Mouse (Mus musculus) CD4-positive, CD25-positive, alpha-beta regulatory T cell, adult 4 months (primary cell): ENCODE data around the gene Fnbp4. TPM values are rescaled to one million over a fixed set of nuclear protein-coding genes. Genes with fewer than 3 reads are reported as not detected.
"Not testable (repeated sequence)": the region's sequence is repeated elsewhere in the genome, so short reads cannot be mapped to it uniquely, and the experiment has no call there.

ENCODE experiments used
- ATAC-seq: one replicate; pipeline ENCODE4 v1.8.0; 2017
- polyA plus RNA-seq, 2 experiments: library from polyadenylated mRNA; unstranded; fragments of 100-300 nt; shearing (Covaris generic); gene quantifications; one replicate each; pipeline ENCODE4 v1.2.1; 2017

Fnbp4 gene
- polyA plus RNA-seq, 2 experiments from 2014 or later: 107 to 114 TPM

DNA sequence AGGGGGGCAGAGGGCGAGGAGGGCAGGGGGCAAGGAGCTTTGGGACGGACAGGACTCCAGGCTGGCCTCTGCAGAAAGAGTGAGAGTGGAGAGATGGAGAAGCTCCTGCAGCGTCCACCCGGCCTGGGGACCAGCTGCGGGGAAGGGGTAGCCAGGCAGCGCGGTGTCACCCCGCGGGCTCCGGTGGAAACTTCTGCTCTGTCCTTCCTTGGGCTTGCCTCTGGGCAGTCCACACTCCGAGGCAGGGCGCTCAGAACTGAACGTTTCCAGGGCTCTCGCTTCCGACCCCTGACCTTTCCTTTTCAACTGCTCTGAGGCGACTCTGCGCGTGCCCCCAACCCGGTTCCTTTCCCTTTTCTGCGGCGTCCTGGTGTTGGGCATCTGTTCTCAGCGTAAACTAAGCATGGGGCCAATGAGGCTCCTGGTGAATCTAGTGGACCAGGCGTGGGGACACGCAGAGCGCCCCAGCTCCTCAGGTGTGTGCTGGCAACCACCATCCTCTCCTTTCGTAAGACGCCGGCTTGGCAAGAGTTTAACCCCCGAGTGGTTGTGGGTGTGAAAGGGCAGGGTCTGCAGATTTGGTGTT, 37.8 kb downstream of the Fnbp4 start:
- no peak for ATAC-seq

DNA sequence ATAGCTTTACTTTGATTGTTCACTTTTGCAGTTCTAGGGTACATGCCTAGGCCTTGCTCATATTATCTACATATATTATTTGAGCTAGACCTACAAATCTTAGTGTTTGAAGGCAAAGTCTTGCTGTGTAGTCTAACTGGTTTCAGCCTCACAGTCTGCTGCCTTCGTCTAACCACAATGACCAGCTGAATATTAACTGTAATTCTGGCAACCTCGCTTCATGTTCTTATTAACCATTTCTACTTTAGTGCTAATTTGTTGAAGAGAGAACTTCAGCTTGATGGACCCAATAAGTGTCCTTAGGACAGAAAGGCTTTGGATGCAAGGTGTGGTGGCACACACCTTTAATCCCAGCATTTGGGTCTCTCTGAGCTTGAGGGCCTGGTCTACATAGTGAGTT, 43.0 kb downstream of the Fnbp4 start:
- no peak for ATAC-seq

DNA sequence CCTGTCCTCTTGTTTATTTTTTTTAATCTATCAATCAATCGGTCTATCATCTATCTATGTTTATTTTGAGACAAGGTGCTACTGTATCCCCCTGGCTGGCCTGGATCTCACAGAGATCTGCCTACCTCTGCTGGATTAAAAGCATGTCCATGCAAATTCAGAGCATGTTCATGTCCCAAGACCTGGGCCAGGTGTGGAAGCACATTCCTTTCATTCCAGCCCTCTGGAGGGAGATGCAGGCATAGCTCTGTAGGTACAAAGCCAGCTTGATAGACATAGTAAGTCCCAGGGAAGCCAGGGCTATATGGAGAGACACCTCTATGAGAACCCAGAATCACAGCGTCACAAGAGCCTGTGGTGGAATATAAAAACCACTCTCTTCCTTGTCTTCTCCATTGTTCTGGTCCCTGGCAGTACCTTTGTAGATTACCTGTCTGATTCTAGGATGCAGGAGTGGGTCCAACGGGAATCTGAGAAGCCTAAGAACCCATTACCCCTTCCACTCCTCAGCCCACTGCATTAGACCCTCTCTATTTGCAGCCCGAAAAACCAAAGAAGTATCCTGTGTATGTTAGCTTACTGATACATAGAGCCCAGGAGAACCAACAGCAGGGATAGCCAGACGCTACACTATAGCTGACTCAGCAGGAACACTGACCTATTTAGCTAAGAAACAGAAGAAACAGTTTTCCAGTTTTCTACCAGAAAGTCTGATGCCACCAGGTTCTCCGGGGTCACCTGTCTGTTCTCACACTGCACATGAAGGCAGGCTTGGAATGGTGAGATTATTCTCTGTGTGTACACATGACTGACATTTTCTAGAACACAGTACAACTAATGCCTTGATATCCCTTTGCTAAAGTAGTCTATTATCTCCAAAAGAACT, 63.3 kb downstream of the Fnbp4 start:
- ATAC-seq: no peak

DNA sequence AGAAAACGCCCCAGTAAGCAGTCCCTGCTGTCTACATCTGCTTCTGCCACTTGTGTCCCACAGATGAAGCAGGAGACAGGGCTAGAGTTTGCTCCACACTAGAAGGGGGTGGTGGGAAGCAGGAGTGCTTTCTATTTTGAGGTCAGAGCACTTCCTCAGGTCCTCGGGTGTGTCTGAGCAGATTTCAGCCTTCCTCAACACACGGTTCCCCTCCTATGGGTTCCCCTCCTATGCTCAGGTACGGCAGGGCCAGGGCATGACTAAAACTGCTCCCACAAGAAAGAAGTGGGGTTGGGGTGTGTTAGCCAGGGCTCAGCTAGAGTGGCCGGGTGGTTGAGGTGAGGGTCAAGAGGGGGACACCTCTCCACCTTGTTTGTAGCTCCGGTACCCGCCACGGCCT, 65.6 kb downstream of the Fnbp4 start:
- ATAC-seq: no peak

DNA sequence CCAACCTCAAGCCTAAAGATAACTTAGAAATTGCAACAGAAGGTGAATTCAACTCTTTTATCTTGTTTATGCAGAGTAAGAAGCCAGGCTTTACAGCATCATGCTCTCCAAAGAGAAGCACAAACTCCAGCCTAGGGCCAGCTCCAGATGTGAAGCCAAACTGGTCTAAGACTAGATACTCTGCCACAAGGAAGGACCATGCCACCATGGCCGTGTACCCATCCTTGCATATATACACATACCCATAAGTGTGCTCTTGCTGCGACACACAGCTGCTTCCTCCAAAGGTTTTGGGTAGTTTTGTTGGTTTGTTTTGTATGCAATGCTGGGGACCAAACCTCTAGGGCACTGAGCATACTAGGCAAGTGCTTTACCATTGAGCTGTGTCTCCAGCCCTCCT, 70.1 kb downstream of the Fnbp4 start:
- no peak for ATAC-seq

DNA sequence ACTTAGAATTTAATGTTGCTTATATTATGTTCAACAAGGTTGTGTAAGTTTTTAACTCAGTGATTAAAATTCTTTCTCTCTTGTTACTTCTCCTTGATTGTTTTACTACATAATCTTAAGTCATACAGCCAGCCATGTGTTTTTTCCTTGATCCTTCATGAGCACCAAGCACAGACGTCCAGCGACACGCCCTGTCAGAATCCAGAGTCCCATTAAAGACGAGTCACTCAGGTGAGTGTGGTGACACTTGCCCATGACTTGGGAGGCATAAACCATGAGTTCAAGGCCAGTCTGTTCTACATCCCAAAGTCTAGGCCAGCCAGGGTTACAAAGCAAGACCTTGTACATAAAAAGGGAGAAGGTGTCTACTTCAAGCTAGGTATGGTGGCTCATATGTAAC, 71.0 kb downstream of the Fnbp4 start:
- no peak for ATAC-seq

DNA sequence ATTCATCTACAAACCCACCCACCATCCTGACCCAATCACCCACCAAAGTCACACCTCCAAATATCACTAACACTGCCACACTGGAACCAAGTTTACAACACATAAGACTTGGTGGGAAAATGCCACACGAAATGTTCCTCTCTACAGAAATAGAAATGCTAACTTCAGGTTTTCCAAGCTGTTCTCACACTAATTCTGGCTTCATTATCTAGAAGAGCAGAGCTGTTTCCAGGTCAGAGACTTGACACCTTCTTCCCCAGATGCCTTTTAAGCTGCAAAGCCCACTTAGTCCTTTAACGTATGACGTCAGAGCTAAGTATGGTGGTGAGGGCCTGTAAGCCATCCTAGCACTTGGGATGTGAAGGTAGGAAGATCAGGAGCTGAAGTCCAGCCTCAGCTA, 73.5 kb downstream of the Fnbp4 start:
- ATAC-seq: no peak

DNA sequence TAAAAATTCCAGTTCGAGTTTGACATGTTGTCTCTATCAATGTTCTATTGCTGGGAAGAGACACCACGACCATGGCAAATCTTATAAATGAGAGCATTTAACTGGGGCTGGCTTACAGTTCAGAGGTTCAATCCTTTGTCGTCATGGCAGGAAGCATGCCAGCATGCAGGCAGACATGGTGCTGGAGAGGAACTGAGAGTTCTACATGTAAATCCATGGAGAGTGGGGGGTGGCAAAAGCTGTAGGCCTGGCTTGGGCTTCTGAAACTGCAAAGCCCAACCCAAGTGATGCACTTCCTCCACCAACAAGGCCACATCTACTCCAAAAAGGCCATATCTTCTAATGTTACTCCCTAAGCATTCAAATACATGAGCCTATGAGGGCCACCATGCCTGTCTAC, 75.7 kb downstream of the Fnbp4 start:
- ATAC-seq: no peak

DNA sequence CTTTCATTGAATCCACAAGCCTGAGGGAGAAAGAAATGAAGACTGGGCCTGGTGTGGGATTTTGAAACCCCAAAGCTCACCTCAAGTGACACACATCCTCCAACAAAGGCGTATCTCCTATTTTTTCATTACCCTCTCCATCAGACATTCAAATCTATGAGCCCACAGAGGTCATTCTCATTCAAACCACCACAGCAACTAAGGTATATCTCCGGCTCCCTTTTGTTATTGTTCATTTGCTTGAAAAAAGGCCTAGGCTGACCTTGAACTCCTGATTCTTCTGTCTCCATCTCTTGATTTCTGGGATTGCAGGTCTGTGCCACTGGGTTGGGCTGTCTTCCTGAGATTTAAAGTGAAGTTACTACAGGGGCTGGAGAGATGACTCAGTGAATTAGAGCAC, 77.8 kb downstream of the Fnbp4 start:
- no peak for ATAC-seq

DNA sequence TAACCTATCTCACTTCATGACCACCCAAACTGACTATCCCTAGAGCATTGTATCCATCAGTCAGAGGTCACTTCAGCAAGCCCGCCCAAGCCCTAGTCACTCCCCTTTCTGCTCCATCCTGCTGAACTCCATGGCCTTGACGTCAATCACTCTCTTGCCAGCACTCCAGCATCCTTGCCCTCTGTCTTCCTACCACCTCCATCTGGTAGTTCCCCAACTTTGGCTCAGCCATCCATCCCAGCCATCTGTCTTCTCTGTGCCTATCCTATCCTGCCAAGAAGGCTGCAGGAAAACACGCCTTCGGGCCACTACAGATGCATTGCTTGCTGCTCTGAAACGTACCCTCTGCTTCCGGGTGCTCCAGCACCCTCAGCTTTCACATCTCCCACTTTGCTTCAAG, 78.6 kb downstream of the Fnbp4 start:
- no peak for ATAC-seq

DNA sequence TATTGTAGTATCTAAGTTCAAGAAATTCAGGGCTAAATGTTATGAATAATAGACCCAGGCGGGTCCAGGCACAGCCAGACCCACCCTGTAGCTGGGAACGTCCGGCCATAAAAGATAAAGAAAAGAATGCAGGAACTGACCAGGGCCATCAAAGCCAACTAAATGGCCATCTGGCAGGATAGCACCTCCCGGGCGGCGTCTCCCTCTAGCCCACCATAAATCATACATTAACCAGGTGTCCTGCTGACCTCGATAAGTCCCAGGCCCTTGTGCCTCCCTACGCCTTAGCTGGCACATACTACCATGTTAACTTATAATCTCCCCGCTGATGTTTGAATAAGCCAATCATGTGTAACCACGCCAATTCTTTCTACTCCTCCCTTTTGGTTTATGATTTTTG, 79.4 kb downstream of the Fnbp4 start:
- ATAC-seq: not testable (repeated sequence)

DNA sequence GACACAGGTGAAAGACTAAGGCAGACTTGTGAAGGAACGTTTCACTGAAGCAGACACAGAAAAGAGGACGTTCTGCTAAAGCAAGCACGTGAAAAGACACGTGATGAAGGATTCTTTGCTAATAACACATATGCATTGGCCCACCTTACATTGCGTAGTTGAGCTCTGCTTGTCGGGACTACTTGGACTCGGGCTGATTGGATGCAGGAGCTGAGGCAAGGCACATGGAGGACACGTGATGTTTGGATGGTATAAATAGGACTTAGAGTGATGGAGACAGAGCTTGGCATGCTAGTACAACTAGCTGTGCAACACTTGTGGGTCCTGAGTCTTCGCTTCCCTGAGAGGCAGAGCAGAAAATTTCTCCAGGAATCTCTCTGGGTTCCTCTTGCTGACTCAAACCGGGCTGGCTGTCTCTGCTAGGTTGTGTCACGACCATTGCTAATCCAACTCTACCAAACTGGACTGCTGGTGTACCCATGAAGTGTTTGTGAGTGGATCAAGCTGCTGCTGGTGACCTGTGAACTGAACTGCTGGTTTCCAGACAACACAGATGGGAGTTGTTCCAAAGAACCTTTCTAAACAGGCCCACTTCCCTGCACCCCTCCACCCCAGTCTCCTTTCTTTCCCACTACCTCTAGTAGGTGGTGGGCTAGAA, 80.5 kb downstream of the Fnbp4 start:
- ATAC-seq: no peak

DNA sequence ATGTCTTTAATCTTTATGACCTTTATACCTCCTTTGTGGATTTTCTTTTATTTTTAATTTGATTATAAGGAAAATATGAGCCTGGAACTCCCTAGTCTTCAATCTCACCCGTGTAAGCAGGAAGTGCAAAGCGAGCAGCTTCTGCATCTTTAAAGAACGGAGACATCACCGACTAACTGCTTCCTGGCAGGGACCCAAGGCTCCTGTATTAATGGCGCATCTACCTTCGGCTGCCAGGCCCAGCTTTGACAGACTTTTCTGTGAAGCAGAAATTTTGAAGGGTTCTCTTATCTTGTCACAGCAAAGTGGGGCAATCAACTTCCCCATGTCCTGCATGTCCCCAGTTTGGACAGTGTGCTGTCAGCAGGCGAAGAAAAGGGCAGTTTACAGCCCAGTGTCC, 83.6 kb downstream of the Fnbp4 start:
- no peak for ATAC-seq

Other genes starting within 250 kb of the Fnbp4 start
- 1 to 10 TPM; 5.2 to 7.0 TPM for gene Ptprj, start 164.7 kb upstream of the Fnbp4 start, polyA plus RNA-seq
- 10 to 100 TPM; 22.5 to 34.3 TPM for gene Nup160, start 68.2 kb upstream of the Fnbp4 start, polyA plus RNA-seq
- not detected for gene Agbl2, start 37.4 kb downstream of the Fnbp4 start, polyA plus RNA-seq
- 100 to 1,000 TPM; 101 to 104 TPM for gene Mtch2, start 101.8 kb downstream of the Fnbp4 start, polyA plus RNA-seq
- under 1 TPM; 0.82 to 0.83 TPM for gene C1qtnf4, start 140.5 kb downstream of the Fnbp4 start, polyA plus RNA-seq
- gene Kbtbd4, start 159.4 kb downstream of the Fnbp4 start, polyA plus RNA-seq: 10 to 100 TPM; 40.3 to 50.4 TPM
- 100 to 1,000 TPM; 103 to 127 TPM for gene Ndufs3, start 159.5 kb downstream of the Fnbp4 start, polyA plus RNA-seq
- 10 to 100 TPM; 52.7 to 54.9 TPM for gene Celf1, start 195.0 kb downstream of the Fnbp4 start, polyA plus RNA-seq